Mouse (Mus musculus): ENCODE measurements around the gene Siah1a.

Siah1a gene

GRCm38 (mm10) chr8:86744313-86745220, 1.2 kb downstream of the Siah1a start:
- no peak for DNase-seq (ENCODE audit: low spot score in 2 of 2)

GRCm38 (mm10) chr8:86742605-86743345, 3.0 kb downstream of the Siah1a start:
- no peak for DNase-seq (ENCODE audit: low spot score in 2 of 2)

- DNase-seq (ENCODE audit: low spot score in 2 of 2) = no peak
These were observed 4.1 kb downstream of the Siah1a start for GRCm38 (mm10) chr8:86741627-86742026.

- no peak for DNase-seq (ENCODE audit: low spot score in 2 of 2)
These were observed 4.8 kb downstream of the Siah1a start for GRCm38 (mm10) chr8:86740899-86741298.

GRCm38 (mm10) chr8:86735446-86736111, 10.2 kb downstream of the Siah1a start:
- DNase-seq (ENCODE audit: low spot score in 2 of 2) = no peak

GRCm38 (mm10) chr8:86734954-86735353, 10.8 kb downstream of the Siah1a start:
- no peak for DNase-seq (ENCODE audit: low spot score in 2 of 2)

- DNase-seq (ENCODE audit: low spot score in 2 of 2) = no peak
These were observed 11.6 kb downstream of the Siah1a start for GRCm38 (mm10) chr8:86734171-86734570.

- DNase-seq (ENCODE audit: low spot score in 2 of 2) = no peak
These were observed 14.9 kb downstream of the Siah1a start for GRCm38 (mm10) chr8:86730860-86731259.

GRCm38 (mm10) chr8:86730303-86730702, 15.4 kb downstream of the Siah1a start:
- DNase-seq (ENCODE audit: low spot score in 2 of 2) = no peak

- no peak for DNase-seq (ENCODE audit: low spot score in 2 of 2)
These were observed 17.3 kb downstream of the Siah1a start for GRCm38 (mm10) chr8:86728224-86728950.

GRCm38 (mm10) chr8:86726959-86727358, 18.8 kb downstream of the Siah1a start:
- no peak for DNase-seq (ENCODE audit: low spot score in 2 of 2)

GRCm38 (mm10) chr8:86721490-86721889, 24.2 kb downstream of the Siah1a start:
- no peak for DNase-seq (ENCODE audit: low spot score in 2 of 2)

- DNase-seq (ENCODE audit: low spot score in 2 of 2) = no peak
These were observed 24.8 kb downstream of the Siah1a start for GRCm38 (mm10) chr8:86720756-86721459.

- no peak for DNase-seq (ENCODE audit: low spot score in 2 of 2)
These were observed 26.4 kb downstream of the Siah1a start for GRCm38 (mm10) chr8:86719368-86719767.

- DNase-seq (ENCODE audit: low spot score in 2 of 2) = no peak
These were observed 27.3 kb downstream of the Siah1a start for GRCm38 (mm10) chr8:86718332-86718994.

GRCm38 (mm10) chr8:86713407-86714188, 32.1 kb downstream of the Siah1a start:
- DNase-seq (ENCODE audit: low spot score in 2 of 2) = peak in 1 of 2 experiments; percentile 47

- no peak for DNase-seq (ENCODE audit: low spot score in 2 of 2)
These were observed 33.1 kb downstream of the Siah1a start for GRCm38 (mm10) chr8:86712594-86712993.

- DNase-seq (ENCODE audit: low spot score in 2 of 2) = no peak
These were observed 37.9 kb downstream of the Siah1a start for GRCm38 (mm10) chr8:86707873-86708272.

GRCm38 (mm10) chr8:86706756-86707155, 39.0 kb downstream of the Siah1a start:
- DNase-seq (ENCODE audit: low spot score in 2 of 2) = no peak

GRCm38 (mm10) chr8:86705317-86705716, 40.4 kb downstream of the Siah1a start:
- DNase-seq (ENCODE audit: low spot score in 2 of 2) = no peak

Measured in frontal cortex, postnatal 25 days (tissue).